Mouse (Mus musculus): ENCODE measurements around the gene Akr1b8. TPM values are rescaled to one million over a fixed set of nuclear protein-coding genes. Genes with fewer than 3 reads are reported as not detected.
"Not testable (repeated sequence)": the region's sequence is repeated elsewhere in the genome, so short reads cannot be mapped to it uniquely, and the experiment has no call there.

Gene Akr1b8
- total RNA-seq, 2 experiments from 2014 or later: 0.96 to 1.2 TPM

DNA sequence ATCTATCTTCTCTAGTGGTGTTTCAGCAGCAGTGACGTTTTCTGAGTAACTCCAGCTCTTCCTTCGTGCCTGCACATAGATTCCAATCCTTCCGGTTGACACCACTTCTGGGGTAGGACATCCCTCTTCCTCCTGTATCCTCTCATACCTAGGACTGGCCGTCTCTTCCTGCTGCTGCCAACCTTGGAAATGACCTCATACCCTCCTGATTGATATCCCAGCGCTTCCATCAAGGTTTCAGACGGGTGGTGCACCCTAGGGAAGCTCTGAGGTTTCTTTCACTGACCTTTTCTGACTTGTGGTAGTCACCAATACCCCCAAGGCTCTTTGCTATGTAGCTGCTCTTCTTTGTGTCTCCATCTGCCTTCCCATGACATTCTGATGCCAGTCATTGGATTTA lies 44.5 kb downstream of the Akr1b8 start:
- no peak for DNase-seq (ENCODE audit: low spot score in 2 of 2)

DNA sequence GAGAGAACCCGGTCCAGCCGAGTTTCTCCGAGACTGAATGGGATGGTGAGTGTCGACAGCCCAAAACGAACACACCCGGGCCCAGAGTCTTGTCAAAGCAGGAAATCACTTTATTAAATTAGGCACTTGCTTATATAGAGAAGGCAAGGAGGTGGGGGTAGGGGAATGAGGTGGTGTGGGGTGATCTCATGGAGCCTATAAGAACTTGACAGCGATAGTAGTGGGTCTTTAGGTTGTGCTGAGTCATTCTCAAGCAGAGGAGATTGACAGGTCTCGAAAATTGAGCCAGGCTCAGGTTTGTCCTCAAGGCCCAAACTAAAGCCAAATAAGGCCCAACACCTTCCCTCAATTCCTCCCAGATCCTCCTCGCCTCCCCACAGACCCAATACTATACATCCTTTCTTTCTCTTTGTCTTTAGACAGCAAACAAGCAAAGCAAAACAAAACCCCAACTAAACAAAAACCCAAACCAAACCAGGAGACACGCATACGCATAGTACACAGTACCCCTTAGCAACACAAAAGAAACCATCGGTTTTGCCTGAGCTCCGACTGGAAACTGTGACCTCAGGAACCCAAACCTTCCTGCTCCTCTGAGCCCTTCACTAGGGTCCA lies 45.8 kb downstream of the Akr1b8 start:
- DNase-seq (ENCODE audit: low spot score in 2 of 2): no peak

DNA sequence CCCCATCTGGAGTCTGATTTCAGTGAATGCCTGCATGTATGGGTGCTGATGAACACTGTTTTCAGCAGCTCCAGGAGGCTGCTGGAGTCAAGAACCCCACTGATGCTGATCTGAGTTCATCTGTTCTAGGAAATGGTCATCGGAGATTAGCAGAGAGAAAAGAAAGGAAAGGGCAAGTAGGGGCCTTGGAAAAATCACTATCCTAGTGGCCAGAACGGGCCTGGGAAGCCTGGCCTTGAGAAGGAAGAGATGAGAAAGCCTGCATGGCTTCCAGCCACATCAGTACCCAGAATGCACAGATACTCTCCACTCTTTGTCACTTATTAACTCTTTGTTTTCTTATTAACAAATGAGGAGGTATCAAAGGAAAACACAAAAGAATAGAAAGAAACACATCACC lies 46.8 kb downstream of the Akr1b8 start:
- DNase-seq (ENCODE audit: low spot score in 2 of 2): no peak

DNA sequence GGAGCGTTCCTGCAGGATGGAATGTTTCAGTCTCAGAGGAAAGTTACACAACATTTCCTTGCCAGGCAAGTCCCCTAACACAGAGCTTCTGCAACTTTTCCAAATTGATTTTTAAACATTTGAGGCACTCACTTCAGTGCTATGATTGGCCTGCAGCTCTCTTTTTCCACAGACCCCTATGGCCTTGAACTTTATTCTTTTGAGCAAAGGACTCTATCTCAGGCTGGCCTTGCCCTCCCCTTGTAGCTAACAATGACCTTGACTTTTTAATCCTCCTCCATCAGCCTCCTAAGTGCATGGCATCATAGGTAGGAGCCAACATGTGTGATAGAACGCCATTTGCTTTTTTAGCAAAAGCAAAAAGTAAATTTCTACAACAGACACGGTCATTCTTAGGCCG lies 52.8 kb downstream of the Akr1b8 start:
- DNase-seq (ENCODE audit: low spot score in 2 of 2): no peak

DNA sequence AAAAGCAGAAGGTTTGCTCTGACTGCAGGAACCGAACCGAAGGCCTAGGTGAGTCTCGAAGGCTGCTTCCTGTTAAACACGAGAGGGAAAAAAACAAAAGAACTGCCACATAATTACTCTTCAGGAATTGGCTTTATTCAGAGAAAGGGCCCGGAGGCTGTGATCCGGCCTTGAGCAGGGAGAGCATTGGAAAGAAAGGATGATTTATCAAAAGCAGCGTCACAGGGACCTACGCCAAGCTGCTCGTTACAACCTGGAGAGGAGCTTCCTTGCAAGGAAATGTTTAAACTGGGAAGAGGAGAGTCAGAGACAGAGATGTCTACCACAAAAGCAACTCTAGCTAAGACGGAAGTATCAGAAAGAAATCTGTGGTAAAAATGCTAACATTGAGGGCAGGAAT lies 53.5 kb downstream of the Akr1b8 start:
- DNase-seq (ENCODE audit: low spot score in 2 of 2): no peak

DNA sequence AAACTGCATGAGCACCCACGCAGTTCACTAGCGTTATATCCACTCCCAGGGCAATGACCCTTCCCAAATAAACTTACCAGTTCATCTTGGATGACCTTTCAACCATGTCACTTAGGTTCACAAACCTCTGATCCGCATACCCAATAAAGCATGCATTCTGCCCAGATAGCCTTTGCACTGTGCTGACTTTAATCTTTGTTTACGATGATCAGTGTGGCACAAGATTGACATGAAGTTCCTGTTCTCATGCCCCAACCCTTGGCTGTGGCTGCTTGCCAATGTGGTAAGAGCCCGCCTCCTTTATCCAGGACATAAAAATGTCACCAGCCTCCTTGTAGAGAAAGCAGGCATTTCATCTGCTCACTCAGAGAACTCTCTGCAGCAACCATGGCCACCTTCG lies 58.1 kb downstream of the Akr1b8 start, which contains the start of gene Akr1b7:
Gene Akr1b7 (plus strand): TSS at position 312 of the 400 bp plus-strand sequence.
- DNase-seq (ENCODE audit: low spot score in 2 of 2): no peak

DNA sequence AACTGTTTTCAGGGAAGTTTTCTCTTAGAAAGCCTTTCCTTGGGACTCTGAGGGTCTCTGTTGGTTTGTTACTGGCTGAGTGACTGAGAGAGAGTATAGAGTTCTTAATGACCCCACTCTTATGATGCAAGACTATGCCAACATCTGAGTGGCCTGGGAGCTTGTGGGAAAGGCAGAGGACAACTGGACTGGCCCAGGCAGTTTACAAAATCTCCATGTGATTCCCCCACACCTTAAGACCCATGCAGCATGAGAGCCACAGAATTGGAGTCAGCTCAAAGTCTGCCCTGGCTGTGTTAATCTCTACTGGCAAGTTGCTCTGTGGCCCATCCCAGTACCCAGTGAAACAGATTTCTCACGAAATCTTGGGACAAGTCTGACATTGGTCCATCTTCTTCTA lies 58.8 kb downstream of the Akr1b8 start:
- DNase-seq (ENCODE audit: low spot score in 2 of 2): no peak

DNA sequence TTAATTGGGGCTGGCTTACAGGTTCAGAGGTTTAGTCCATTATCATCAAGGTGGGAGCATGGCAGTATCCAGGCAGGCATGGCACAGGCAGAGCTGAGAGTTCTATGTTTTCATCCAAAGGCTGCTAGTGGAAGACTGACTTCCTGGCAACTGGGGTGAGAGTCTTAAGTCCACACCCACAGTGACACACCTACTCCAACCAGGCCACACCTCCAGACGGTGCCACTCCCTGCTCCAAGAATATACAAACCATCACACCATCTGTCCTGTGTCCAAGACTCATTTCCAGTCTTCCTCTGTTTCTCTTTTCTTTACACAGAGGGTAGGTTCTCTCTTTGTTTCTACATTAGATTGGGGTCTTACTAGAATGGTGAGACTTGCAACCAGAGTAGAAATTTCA lies 59.5 kb downstream of the Akr1b8 start:
- DNase-seq (ENCODE audit: low spot score in 2 of 2): not testable (repeated sequence)

DNA sequence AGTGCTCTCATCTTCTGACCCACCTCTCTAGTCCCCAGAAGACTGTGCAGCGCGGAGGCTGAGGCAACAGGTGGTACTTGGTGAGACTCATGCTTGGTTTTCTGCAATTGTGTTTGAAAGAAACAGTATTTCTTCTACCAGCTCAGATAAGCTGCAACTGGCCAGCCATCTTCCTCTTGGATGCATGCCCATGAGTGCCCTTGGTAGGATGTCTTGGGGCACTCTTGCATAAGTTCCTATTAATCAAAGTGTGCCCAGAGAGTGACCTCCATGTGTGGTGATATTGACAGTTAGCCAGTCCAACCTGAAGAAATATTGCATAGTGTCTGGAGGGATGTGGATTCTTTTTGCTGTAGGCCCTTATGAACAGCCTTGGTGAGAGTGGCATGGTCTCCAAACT lies 62.6 kb downstream of the Akr1b8 start:
- DNase-seq (ENCODE audit: low spot score in 2 of 2): no peak

Other genes starting within 250 kb of the Akr1b8 start
- 10 to 100 TPM; 60.3 to 61.8 TPM for gene Slc35b4, start 177.0 kb upstream of the Akr1b8 start, total RNA-seq (2021)
- gene Akr1b3, start 36.6 kb upstream of the Akr1b8 start, total RNA-seq (2021): 10 to 100 TPM; 42.6 to 43.3 TPM
- 10 to 100 TPM; 24.3 to 26.4 TPM for gene Akr1b10, start 30.1 kb downstream of the Akr1b8 start, total RNA-seq (2021)
- gene Akr1b7, start 58.2 kb downstream of the Akr1b8 start, total RNA-seq (2021): not detected
- gene Bpgm, start 122.1 kb downstream of the Akr1b8 start, total RNA-seq (2021): 10 to 100 TPM; 65.1 to 66.7 TPM
- gene Cald1, start 244.4 kb downstream of the Akr1b8 start, total RNA-seq (2021): 10 to 100 TPM; 27.6 to 28.3 TPM